Mouse (Mus musculus): Measurements from ENCODE around the gene H13.

DNA sequence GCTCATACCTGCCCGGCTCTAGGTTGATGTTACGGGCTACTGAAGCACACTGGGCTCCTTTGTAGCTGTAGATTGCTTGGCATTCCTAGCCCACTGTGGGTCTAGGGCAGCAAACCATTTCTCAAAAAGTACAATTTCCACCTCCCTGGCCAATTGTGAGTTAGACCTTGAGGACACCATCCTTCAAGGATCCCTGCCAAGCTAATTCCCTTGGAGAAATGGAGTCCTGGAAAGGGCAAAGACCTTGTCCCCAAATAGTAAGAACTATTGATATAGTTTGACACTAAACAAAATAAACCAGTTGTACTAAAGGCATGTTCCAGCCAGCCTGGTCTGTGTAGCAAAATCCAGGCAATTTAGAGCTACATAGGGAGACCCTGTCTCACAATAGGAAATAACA, 69.1 kb downstream of the H13 start:
- TF ChIP-seq CTCF (IDR thresholded peaks at IDR 0.05; ENCODE audit: control insufficient read depth, insufficient read depth, low read length) = no peak
- no peak for TF ChIP-seq POLR2A (IDR thresholded peaks at IDR 0.05; ENCODE audit: borderline replicate concordance, control insufficient read depth, low read depth, low read length)
